Mouse (Mus musculus): ENCODE measurements around the gene Armh3. TPM values are rescaled to one million over a fixed set of nuclear protein-coding genes. Genes with fewer than 3 reads are reported as not detected.

Gene Armh3
- polyA plus RNA-seq, 2 experiments, result 13.6 to 13.7 TPM

GRCm38 (mm10) chr19:45782315-45783001, 215.8 kb downstream of the Armh3 start:
- H3K9me3 ChIP-seq (ENCODE audit: control insufficient read depth, low read length), result no peaks in the 10 kb centered on the region
- under 1% methylated on average over 36 of the region's 36 CpGs for WGBS
- no peaks in the 10 kb centered on the region for H3K27me3 ChIP-seq (ENCODE audit: control insufficient read depth, insufficient read depth, low read length)
- DNase-seq (ENCODE audit: low spot score) (peak; percentile 55), ATAC-seq (ENCODE audit: low FRiP score, low read depth) (peak; percentile 7)
- H3K36me3 ChIP-seq (ENCODE audit: control insufficient read depth, insufficient read depth, low read length), result peaks cover 37% of the 10 kb centered on the region
- no peak for TF ChIP-seq POLR2A (IDR thresholded peaks at IDR 0.05; ENCODE audit: borderline replicate concordance, extremely low read depth, insufficient read depth, insufficient read length)
- peak overlapping the region; percentile 97 for H3K27ac ChIP-seq (replicated peaks; ENCODE audit: low read depth, low read length)
- H3K4me3 ChIP-seq (replicated peaks; ENCODE audit: low read length), result peak overlapping the region; percentile 100
- peak overlapping the region; percentile 97 for H3K9ac ChIP-seq (ENCODE audit: low read depth, low read length, severe bottlenecking)
- peak overlapping the region; percentile 56 for H3K4me2 ChIP-seq (replicated peaks; ENCODE audit: low read depth, low read length, severe bottlenecking)
- peaks cover 29% of the 10 kb centered on the region for H3K4me1 ChIP-seq (ENCODE audit: control insufficient read depth, insufficient read depth, low read length)

GRCm38 (mm10) chr19:45781676-45782075, 216.6 kb downstream of the Armh3 start:
- Histone ChIP-seq H3K4me3 (replicated peaks; ENCODE audit: low read length) (peak overlapping the region; percentile 100), H3K27ac (replicated peaks; ENCODE audit: low read depth, low read length) (no peak overlapping the region), H3K36me3 (ENCODE audit: control insufficient read depth, insufficient read depth, low read length) (peaks cover 45% of the 10 kb centered on the region), H3K4me1 (ENCODE audit: control insufficient read depth, insufficient read depth, low read length) (peaks cover 29% of the 10 kb centered on the region), H3K9ac (ENCODE audit: low read depth, low read length, severe bottlenecking) (no peak overlapping the region), H3K4me2 (replicated peaks; ENCODE audit: low read depth, low read length, severe bottlenecking) (peak overlapping the region; percentile 56), H3K27me3 (ENCODE audit: control insufficient read depth, insufficient read depth, low read length) (no peaks in the 10 kb centered on the region), H3K9me3 (ENCODE audit: control insufficient read depth, low read length) (no peaks in the 10 kb centered on the region)
- 66% methylated on average over 8 of the region's 8 CpGs for WGBS
- ATAC-seq (ENCODE audit: low FRiP score, low read depth) (no peak), DNase-seq (ENCODE audit: low spot score) (no peak)
- TF ChIP-seq POLR2A (IDR thresholded peaks at IDR 0.05; ENCODE audit: borderline replicate concordance, extremely low read depth, insufficient read depth, insufficient read length), result no peak

- WGBS, result 86% methylated on average over 13 of the region's 13 CpGs
- no peak for DNase-seq (ENCODE audit: low spot score)
- peaks cover 29% of the 10 kb centered on the region for H3K4me1 ChIP-seq (ENCODE audit: control insufficient read depth, insufficient read depth, low read length)
- peak overlapping the region; percentile 3; the same call in 1 of the 2 replicates for H3K9ac ChIP-seq (ENCODE audit: low read depth, low read length, severe bottlenecking)
- peak overlapping the region; percentile 56; the same call in 1 of the 2 replicates for H3K4me2 ChIP-seq (replicated peaks; ENCODE audit: low read depth, low read length, severe bottlenecking)
- no peaks in the 10 kb centered on the region for H3K27me3 ChIP-seq (ENCODE audit: control insufficient read depth, insufficient read depth, low read length)
- no peak for ATAC-seq (ENCODE audit: low FRiP score, low read depth)
- H3K27ac ChIP-seq (replicated peaks; ENCODE audit: low read depth, low read length), result no peak overlapping the region
- H3K4me3 ChIP-seq (replicated peaks; ENCODE audit: low read length), result no peak overlapping the region
- H3K36me3 ChIP-seq (ENCODE audit: control insufficient read depth, insufficient read depth, low read length), result peaks cover 57% of the 10 kb centered on the region
- no peaks in the 10 kb centered on the region for H3K9me3 ChIP-seq (ENCODE audit: control insufficient read depth, low read length)
- TF ChIP-seq POLR2A (IDR thresholded peaks at IDR 0.05; ENCODE audit: borderline replicate concordance, extremely low read depth, insufficient read depth, insufficient read length), result no peak
Measured at GRCm38 (mm10) chr19:45780350-45780915, 217.9 kb downstream of the Armh3 start.

GRCm38 (mm10) chr19:45775486-45775885, 222.8 kb downstream of the Armh3 start:
- Histone ChIP-seq H3K36me3 (ENCODE audit: control insufficient read depth, insufficient read depth, low read length) (peaks cover 98% of the 10 kb centered on the region), H3K27me3 (ENCODE audit: control insufficient read depth, insufficient read depth, low read length) (no peaks in the 10 kb centered on the region), H3K9ac (ENCODE audit: low read depth, low read length, severe bottlenecking) (no peak overlapping the region), H3K4me2 (replicated peaks; ENCODE audit: low read depth, low read length, severe bottlenecking) (no peak overlapping the region), H3K4me1 (ENCODE audit: control insufficient read depth, insufficient read depth, low read length) (peaks cover 10% of the 10 kb centered on the region; the same call in 1 of the 2 replicates), H3K9me3 (ENCODE audit: control insufficient read depth, low read length) (no peaks in the 10 kb centered on the region), H3K4me3 (replicated peaks; ENCODE audit: low read length) (no peak overlapping the region), H3K27ac (replicated peaks; ENCODE audit: low read depth, low read length) (no peak overlapping the region)
- WGBS, result 88% methylated on average over 2 of the region's 2 CpGs
- no peak for TF ChIP-seq POLR2A (IDR thresholded peaks at IDR 0.05; ENCODE audit: borderline replicate concordance, extremely low read depth, insufficient read depth, insufficient read length)
- ATAC-seq (ENCODE audit: low FRiP score, low read depth) (no peak), DNase-seq (ENCODE audit: low spot score) (no peak)

- Histone ChIP-seq H3K9ac (ENCODE audit: low read depth, low read length, severe bottlenecking) (no peak overlapping the region), H3K27ac (replicated peaks; ENCODE audit: low read depth, low read length) (no peak overlapping the region), H3K4me1 (ENCODE audit: control insufficient read depth, insufficient read depth, low read length) (no peaks in the 10 kb centered on the region), H3K36me3 (ENCODE audit: control insufficient read depth, insufficient read depth, low read length) (peaks cover 98% of the 10 kb centered on the region), H3K4me2 (replicated peaks; ENCODE audit: low read depth, low read length, severe bottlenecking) (no peak overlapping the region), H3K4me3 (replicated peaks; ENCODE audit: low read length) (no peak overlapping the region), H3K27me3 (ENCODE audit: control insufficient read depth, insufficient read depth, low read length) (no peaks in the 10 kb centered on the region), H3K9me3 (ENCODE audit: control insufficient read depth, low read length) (no peaks in the 10 kb centered on the region)
- DNase-seq (ENCODE audit: low spot score) (no peak), ATAC-seq (ENCODE audit: low FRiP score, low read depth) (no peak)
- TF ChIP-seq POLR2A (IDR thresholded peaks at IDR 0.05; ENCODE audit: borderline replicate concordance, extremely low read depth, insufficient read depth, insufficient read length), result no peak
- WGBS, result 95% methylated on average over 5 of the region's 5 CpGs
Measured at GRCm38 (mm10) chr19:45771501-45771900, 226.8 kb downstream of the Armh3 start.

Other genes starting within 250 kb of the Armh3 start
- gene Npm3, start 248.9 kb downstream of the Armh3 start, polyA plus RNA-seq (2012; rRNA removed), result 130 and 162 TPM in 2 replicates
- 20.2 and 21.7 TPM in 2 replicates for gene Npm3, start 248.9 kb downstream of the Armh3 start, polyA plus RNA-seq (2014; fragmentation: Nextera tagmentation; extraction: Ambion mirVana)
- 79.8 and 85.3 TPM in 2 replicates for gene Mgea5, start 214.7 kb downstream of the Armh3 start, polyA plus RNA-seq (2012; rRNA removed)
- gene Mgea5, start 214.7 kb downstream of the Armh3 start, polyA plus RNA-seq (2014; fragmentation: Nextera tagmentation; extraction: Ambion mirVana), result 59.0 and 66.9 TPM in 2 replicates
- 1.3 and 1.5 TPM in 2 replicates for gene Kcnip2, start 182.4 kb downstream of the Armh3 start, polyA plus RNA-seq (2012; rRNA removed)
- 0.55 and 0.92 TPM in 2 replicates for gene Kcnip2, start 182.4 kb downstream of the Armh3 start, polyA plus RNA-seq (2014; fragmentation: Nextera tagmentation; extraction: Ambion mirVana)
- gene Hps6, start 5.0 kb upstream of the Armh3 start, polyA plus RNA-seq (2012; rRNA removed), result 4.2 and 5.1 TPM in 2 replicates
- 5.6 and 6.0 TPM in 2 replicates for gene Hps6, start 5.0 kb upstream of the Armh3 start, polyA plus RNA-seq (2014; fragmentation: Nextera tagmentation; extraction: Ambion mirVana)
- gene Pprc1, start 46.4 kb upstream of the Armh3 start, polyA plus RNA-seq (2012; rRNA removed), result 61.5 and 76.4 TPM in 2 replicates
- gene Pprc1, start 46.4 kb upstream of the Armh3 start, polyA plus RNA-seq (2014; fragmentation: Nextera tagmentation; extraction: Ambion mirVana), result 40.5 and 50.5 TPM in 2 replicates
- gene Ldb1, start 46.7 kb upstream of the Armh3 start, polyA plus RNA-seq (2012; rRNA removed), result 412 and 480 TPM in 2 replicates
- 93.8 and 108 TPM in 2 replicates for gene Ldb1, start 46.7 kb upstream of the Armh3 start, polyA plus RNA-seq (2014; fragmentation: Nextera tagmentation; extraction: Ambion mirVana)
- gene Nolc1, start 77.4 kb upstream of the Armh3 start, polyA plus RNA-seq (2012; rRNA removed), result 40.5 and 64.1 TPM in 2 replicates
- gene Nolc1, start 77.4 kb upstream of the Armh3 start, polyA plus RNA-seq (2014; fragmentation: Nextera tagmentation; extraction: Ambion mirVana), result 73.5 and 74.7 TPM in 2 replicates
- gene Elovl3, start 133.4 kb upstream of the Armh3 start, polyA plus RNA-seq (2012; rRNA removed), result 0.15 TPM in 1 of 2 replicates, not detected in the other
- 0.68 and 0.85 TPM in 2 replicates for gene Elovl3, start 133.4 kb upstream of the Armh3 start, polyA plus RNA-seq (2014; fragmentation: Nextera tagmentation; extraction: Ambion mirVana)
- 14.0 and 19.6 TPM in 2 replicates for gene Pitx3, start 149.8 kb upstream of the Armh3 start, polyA plus RNA-seq (2012; rRNA removed)
- 8.1 TPM in 2 replicates for gene Pitx3, start 149.8 kb upstream of the Armh3 start, polyA plus RNA-seq (2014; fragmentation: Nextera tagmentation; extraction: Ambion mirVana)
- gene Gbf1, start 154.0 kb upstream of the Armh3 start, polyA plus RNA-seq (2012; rRNA removed), result 92.1 and 131 TPM in 2 replicates
- 66.8 and 67.2 TPM in 2 replicates for gene Gbf1, start 154.0 kb upstream of the Armh3 start, polyA plus RNA-seq (2014; fragmentation: Nextera tagmentation; extraction: Ambion mirVana)